Mouse (Mus musculus): Measurements from ENCODE around the gene Scgb1a1. TPM values are rescaled to one million over a fixed set of nuclear protein-coding genes. Genes with fewer than 3 reads are reported as not detected.
A peak's percentile ranks its signal among the peaks of the same experiment; 100 is the strongest.
"Not testable (repeated sequence)": the region's sequence is repeated elsewhere in the genome, so short reads cannot be mapped to it uniquely, and the experiment has no call there.

Gene Scgb1a1
- polyA plus RNA-seq, 1 experiment from 2014 or later: not detected

DNA sequence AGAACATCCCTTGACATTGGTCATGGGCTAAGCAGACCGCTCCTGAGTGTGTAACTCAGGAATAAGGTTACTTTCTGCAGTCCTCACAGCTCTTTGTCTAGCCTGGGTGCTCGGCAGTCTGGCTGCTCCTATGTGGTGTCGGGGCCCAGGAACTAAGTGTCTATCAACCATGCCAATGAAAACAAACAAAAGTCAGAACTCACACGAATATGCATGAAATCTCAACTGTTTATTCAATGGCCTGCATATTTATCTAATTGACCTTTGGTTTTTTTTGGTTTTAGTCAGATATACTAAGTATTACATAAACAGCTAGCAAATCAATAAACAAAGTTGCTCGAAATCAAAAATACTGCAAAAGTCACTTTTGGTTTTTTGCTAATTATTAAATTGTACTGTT lies 7.4 kb upstream of the Scgb1a1 start:
- ATAC-seq (ENCODE audit: low FRiP score, low read depth): no peak
- 78% methylated on average over 5 of the region's 5 CpGs for WGBS
- Histone ChIP-seq H3K9me3 (no peaks in the 10 kb centered on the region), H3K36me3 (no peaks in the 10 kb centered on the region), H3K27me3 (replicated peaks) (no peaks in the 10 kb centered on the region), H3K9ac (no peak overlapping the region), H3K4me1 (no peaks in the 10 kb centered on the region), H3K4me2 (replicated peaks) (no peak overlapping the region), H3K27ac (no peak overlapping the region), H3K4me3 (no peak overlapping the region)

DNA sequence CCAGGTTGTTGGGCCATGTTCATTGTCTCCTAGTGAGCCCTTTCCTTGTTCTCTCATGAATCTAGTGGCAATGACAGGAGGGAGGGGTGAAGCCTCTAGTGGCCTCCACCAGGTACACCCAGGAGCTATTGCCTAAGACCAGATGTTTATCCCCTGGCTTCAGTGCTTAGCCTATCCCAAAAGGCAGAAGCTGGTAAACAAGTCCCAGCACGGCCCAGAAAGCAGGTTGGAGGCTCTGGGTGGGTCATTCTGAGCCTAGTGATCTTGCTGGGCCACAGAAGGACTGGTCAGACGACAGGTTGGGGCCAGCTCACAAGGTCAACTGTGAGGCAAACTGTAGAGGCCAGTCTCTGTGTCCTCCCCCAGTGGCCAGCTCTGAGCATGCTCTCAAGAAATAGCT lies 3.0 kb upstream of the Scgb1a1 start:
- H3K4me2 ChIP-seq (replicated peaks): no peak overlapping the region
- 63% methylated on average over 2 of the region's 2 CpGs for WGBS
- no peak overlapping the region for H3K4me3 ChIP-seq
- no peak for ATAC-seq (ENCODE audit: low FRiP score, low read depth)
- no peak overlapping the region for H3K9ac ChIP-seq
- H3K9me3 ChIP-seq: no peaks in the 10 kb centered on the region
- H3K36me3 ChIP-seq: no peaks in the 10 kb centered on the region
- H3K27ac ChIP-seq: no peak overlapping the region
- H3K27me3 ChIP-seq (replicated peaks): no peaks in the 10 kb centered on the region
- H3K4me1 ChIP-seq: no peaks in the 10 kb centered on the region

DNA sequence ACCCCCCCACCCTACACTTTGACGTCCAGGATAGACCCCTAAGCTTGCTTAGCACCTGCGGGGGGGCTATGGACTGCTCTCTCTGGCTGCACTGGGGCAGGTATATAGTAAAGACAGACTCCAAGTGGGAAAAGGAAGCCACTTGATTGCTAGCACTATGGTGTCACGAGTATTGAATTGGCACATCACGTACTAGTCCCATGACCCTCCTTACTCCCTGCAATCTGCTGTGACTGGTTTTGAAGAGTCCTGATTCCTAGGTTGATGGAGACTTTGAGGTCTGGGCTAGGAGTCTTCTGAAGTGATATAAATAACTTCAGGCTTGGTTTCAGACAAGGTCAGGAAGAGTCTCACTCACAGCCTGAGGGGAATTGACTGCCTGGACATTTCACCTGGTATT lies 2.4 kb upstream of the Scgb1a1 start:
- ATAC-seq (ENCODE audit: low FRiP score, low read depth): no peak
- Histone ChIP-seq H3K4me1 (no peaks in the 10 kb centered on the region), H3K9ac (no peak overlapping the region), H3K4me3 (no peak overlapping the region), H3K36me3 (no peaks in the 10 kb centered on the region), H3K27ac (no peak overlapping the region), H3K27me3 (replicated peaks) (no peaks in the 10 kb centered on the region), H3K9me3 (no peaks in the 10 kb centered on the region), H3K4me2 (replicated peaks) (no peak overlapping the region)
- WGBS: 76% methylated on average over 4 of the region's 4 CpGs

DNA sequence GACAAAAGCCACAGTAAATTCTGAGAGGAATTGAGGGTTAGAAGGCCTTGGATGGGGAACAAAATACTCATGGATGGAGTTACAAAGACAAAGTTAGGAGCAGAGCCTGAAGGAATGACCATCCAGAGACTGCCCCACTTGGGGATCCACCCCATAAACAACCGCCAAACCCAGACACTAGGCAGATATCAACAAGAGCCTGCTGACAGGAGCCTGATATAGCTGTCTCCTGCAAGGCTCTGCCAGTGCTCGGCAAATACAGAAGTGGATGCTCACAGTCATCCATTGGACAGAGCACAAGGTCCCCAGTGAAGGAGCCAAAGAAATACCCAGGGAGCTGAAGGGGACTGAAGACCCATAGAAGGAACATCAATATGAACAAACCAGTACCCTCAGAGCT lies 3.9 kb downstream of the Scgb1a1 start:
- not testable (repeated sequence) for H3K27ac ChIP-seq; H3K9me3 ChIP-seq; H3K4me2 ChIP-seq (replicated peaks); H3K4me1 ChIP-seq; H3K4me3 ChIP-seq; H3K36me3 ChIP-seq; H3K27me3 ChIP-seq (replicated peaks); ATAC-seq (ENCODE audit: low FRiP score, low read depth); H3K9ac ChIP-seq
- WGBS: 81% methylated on average over 2 of the region's 2 CpGs

GRCm38 (mm10) chr19:9083010-9083355 lies 4.8 kb downstream of the Scgb1a1 start:
- H3K4me3 ChIP-seq: no peak overlapping the region
- no peaks in the 10 kb centered on the region for H3K9me3 ChIP-seq
- H3K27me3 ChIP-seq (replicated peaks): no peaks in the 10 kb centered on the region
- H3K36me3 ChIP-seq: no peaks in the 10 kb centered on the region
- H3K9ac ChIP-seq: no peak overlapping the region
- H3K27ac ChIP-seq: no peak overlapping the region
- 0 out of 2 replicates have a peak overlapping the region, but pooled peaks have one; percentile 40 for H3K4me2 ChIP-seq (replicated peaks)
- 0 out of 2 replicates have a peak, but pooled peaks have one; percentile 39 for ATAC-seq (ENCODE audit: low FRiP score, low read depth)
- 63% methylated on average over 2 of the region's 2 CpGs for WGBS
- H3K4me1 ChIP-seq: no peaks in the 10 kb centered on the region

DNA sequence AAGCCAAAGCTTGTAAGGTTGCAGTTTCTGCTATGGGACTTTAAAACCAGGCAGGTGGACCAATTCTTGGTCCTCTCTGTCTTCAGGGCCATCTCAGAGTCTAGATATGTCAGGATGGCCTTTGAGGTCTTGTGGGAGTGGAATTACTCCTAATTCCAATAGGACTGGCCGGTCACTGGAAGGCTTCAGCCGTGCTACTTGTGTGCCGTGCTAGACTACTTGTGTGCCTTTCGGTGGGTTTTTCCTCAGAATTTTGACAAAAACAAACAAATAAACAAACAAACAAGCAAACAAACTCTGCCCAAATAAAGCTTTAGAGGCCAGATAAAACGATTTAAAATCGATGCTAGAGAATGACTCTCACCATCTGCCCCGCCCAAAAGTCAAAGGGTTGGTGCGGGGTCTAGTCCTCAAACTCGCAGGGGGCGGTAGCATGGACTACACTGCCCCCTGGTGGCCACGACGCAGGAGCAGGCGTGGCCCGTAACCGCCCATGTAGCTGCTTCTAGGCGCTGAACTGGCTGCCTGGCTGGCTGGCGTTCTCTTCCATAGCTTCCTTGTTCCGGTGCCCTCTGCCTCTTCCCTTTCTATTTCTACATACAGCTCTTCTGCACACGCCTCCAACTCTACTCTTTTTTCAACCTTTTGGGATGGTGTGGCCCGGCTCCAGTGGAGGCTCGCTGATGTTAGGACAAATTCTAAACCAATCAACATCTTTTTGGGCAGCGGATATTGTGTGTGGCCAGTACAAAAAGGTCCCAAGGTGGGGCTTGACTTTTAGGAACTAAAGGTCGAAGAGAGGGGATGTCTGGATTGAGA lies 5.4 kb downstream of the Scgb1a1 start:
- Histone ChIP-seq H3K4me2 (replicated peaks) (peak overlapping the region; percentile 40), H3K4me1 (no peaks in the 10 kb centered on the region), H3K9ac (no peak overlapping the region), H3K9me3 (no peaks in the 10 kb centered on the region), H3K4me3 (no peak overlapping the region), H3K27ac (no peak overlapping the region), H3K36me3 (no peaks in the 10 kb centered on the region), H3K27me3 (replicated peaks) (no peaks in the 10 kb centered on the region)
- 12% methylated on average over 23 of the region's 23 CpGs for WGBS
- ATAC-seq (ENCODE audit: low FRiP score, low read depth): peak; percentile 95

GRCm38 (mm10) chr19:9081311-9082190 lies 6.2 kb downstream of the Scgb1a1 start:
- Histone ChIP-seq H3K36me3 (no peaks in the 10 kb centered on the region), H3K4me2 (replicated peaks) (peak overlapping the region; percentile 40), H3K27ac (no peak overlapping the region), H3K4me1 (no peaks in the 10 kb centered on the region), H3K9me3 (no peaks in the 10 kb centered on the region), H3K9ac (no peak overlapping the region), H3K4me3 (no peak overlapping the region), H3K27me3 (replicated peaks) (no peaks in the 10 kb centered on the region)
- peak; percentile 42 for ATAC-seq (ENCODE audit: low FRiP score, low read depth)
- WGBS: 71% methylated on average over 14 of the region's 14 CpGs

DNA sequence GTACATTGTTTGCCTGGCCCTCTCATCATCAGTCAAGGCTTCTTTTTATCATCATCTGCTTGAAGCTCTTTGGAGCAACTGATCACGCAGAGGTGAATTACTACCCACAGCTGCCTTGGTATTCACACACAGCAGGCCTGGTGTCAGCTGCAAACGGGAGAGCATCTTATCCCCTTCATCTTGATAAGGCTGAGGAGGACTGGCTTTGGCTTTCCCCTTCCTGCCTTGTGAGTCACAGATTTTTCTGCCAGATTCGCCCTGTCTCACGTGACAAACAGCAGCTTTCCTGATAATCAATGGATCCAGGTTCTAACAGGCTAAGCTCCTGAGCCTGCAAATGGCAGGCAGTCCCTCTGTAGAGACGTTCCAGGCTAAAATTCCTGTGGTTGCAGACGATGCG lies 7.8 kb downstream of the Scgb1a1 start:
- no peak overlapping the region for H3K4me2 ChIP-seq (replicated peaks)
- H3K4me1 ChIP-seq: no peaks in the 10 kb centered on the region
- H3K27me3 ChIP-seq (replicated peaks): no peaks in the 10 kb centered on the region
- no peak overlapping the region for H3K9ac ChIP-seq
- H3K9me3 ChIP-seq: no peaks in the 10 kb centered on the region
- H3K27ac ChIP-seq: no peak overlapping the region
- no peaks in the 10 kb centered on the region for H3K36me3 ChIP-seq
- WGBS: 37% methylated on average over 7 of the region's 7 CpGs
- H3K4me3 ChIP-seq: no peak overlapping the region
- no peak for ATAC-seq (ENCODE audit: low FRiP score, low read depth)

GRCm38 (mm10) chr19:9076982-9077660 lies 10.6 kb downstream of the Scgb1a1 start:
- Histone ChIP-seq H3K27ac (no peak overlapping the region), H3K9ac (no peak overlapping the region), H3K9me3 (no peaks in the 10 kb centered on the region), H3K4me3 (no peak overlapping the region), H3K27me3 (replicated peaks) (no peaks in the 10 kb centered on the region), H3K4me2 (replicated peaks) (no peak overlapping the region), H3K36me3 (no peaks in the 10 kb centered on the region), H3K4me1 (no peaks in the 10 kb centered on the region)
- ATAC-seq (ENCODE audit: low FRiP score, low read depth): no peak
- WGBS: 84% methylated on average over 4 of the region's 4 CpGs

DNA sequence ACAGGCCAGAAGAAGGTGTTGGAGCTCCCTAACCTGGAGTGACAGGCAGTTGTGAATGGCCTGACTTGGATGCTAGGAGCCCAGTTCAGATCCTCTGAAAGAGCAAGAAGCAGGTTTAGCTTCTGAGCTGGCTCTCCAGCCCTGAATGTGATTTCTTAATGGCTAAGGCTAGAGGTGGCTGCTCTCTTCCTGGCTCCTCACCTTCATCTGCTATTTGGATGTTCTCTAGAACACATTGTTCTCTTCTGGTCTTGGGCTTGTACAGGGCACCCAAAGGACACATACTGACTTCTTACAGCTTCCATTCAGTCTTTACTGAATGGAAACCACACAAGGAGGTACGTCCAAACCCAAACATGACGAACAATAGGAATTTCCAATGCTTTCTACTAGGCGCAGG lies 11.7 kb downstream of the Scgb1a1 start:
- 89% methylated on average over 3 of the region's 3 CpGs for WGBS
- ATAC-seq (ENCODE audit: low FRiP score, low read depth): no peak

GRCm38 (mm10) chr19:9075558-9075957 lies 12.2 kb downstream of the Scgb1a1 start:
- Histone ChIP-seq H3K4me1 (peaks cover 5% of the 10 kb centered on the region; the same call in 1 of the 2 replicates), H3K9ac (no peak overlapping the region), H3K27me3 (replicated peaks) (no peaks in the 10 kb centered on the region), H3K36me3 (no peaks in the 10 kb centered on the region), H3K27ac (no peak overlapping the region), H3K9me3 (no peaks in the 10 kb centered on the region), H3K4me2 (replicated peaks) (no peak overlapping the region), H3K4me3 (no peak overlapping the region)
- no peak for ATAC-seq (ENCODE audit: low FRiP score, low read depth)
- 76% methylated on average over 2 of the region's 2 CpGs for WGBS

More for the DNA sequence above, 11.7 kb downstream of the Scgb1a1 start:
- H3K27ac ChIP-seq: no peak overlapping the region
- no peaks in the 10 kb centered on the region for H3K36me3 ChIP-seq
- no peak overlapping the region for H3K4me3 ChIP-seq
- no peaks in the 10 kb centered on the region for H3K27me3 ChIP-seq (replicated peaks)
- no peaks in the 10 kb centered on the region for H3K9me3 ChIP-seq
- H3K4me1 ChIP-seq: peaks cover 5% of the 10 kb centered on the region; the same call in 1 of the 2 replicates
- H3K9ac ChIP-seq: no peak overlapping the region
- no peak overlapping the region for H3K4me2 ChIP-seq (replicated peaks)

- Histone ChIP-seq H3K4me2 (replicated peaks) (no peak overlapping the region), H3K27ac (no peak overlapping the region), H3K4me1 (peaks cover 5% of the 10 kb centered on the region; the same call in 1 of the 2 replicates)
These were observed 13.3 kb downstream of the Scgb1a1 start for GRCm38 (mm10) chr19:9074424-9074823.

More at GRCm38 (mm10) chr19:9074424-9074823, 13.3 kb downstream of the Scgb1a1 start:
- Histone ChIP-seq H3K36me3 (no peaks in the 10 kb centered on the region), H3K9me3 (no peaks in the 10 kb centered on the region), H3K4me3 (no peak overlapping the region), H3K27me3 (replicated peaks) (no peaks in the 10 kb centered on the region), H3K9ac (no peak overlapping the region)
- 63% methylated on average over 4 of the region's 4 CpGs for WGBS
- no peak for ATAC-seq (ENCODE audit: low FRiP score, low read depth)
